Mouse (Mus musculus) urinary bladder, postnatal 14 days (tissue): ENCODE results near the gene Pou2f3.
A peak's percentile ranks its signal among the peaks of the same experiment; 100 is the strongest.
"Not testable (repeated sequence)": the region's sequence is repeated elsewhere in the genome, so short reads cannot be mapped to it uniquely, and the experiment has no call there.

Experiments
- DNase-seq: peaks from one replicate; pipeline ENCODE4 v3.0.0; 2021; ENCODE audit warnings: low spot score

Gene Pou2f3

DNA sequence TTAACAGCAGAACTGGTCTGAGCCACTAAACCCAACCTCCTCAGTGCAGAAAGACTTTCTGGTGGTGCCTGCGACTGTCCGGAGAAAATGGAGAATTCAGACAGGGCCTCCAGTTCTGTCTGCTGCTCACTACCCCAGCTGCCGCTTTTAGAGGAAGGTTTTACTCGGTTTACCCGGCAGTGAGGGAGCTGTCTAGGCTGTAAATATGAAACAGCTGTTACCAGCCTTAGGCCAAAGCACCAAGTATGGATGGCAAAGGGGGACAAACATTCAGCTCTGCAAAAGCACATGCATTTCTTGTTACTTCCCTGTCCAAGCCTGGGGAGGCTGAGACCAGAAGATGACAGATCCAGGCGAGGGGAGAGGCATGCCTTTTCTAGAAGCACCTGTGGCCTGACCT lies 43.8 kb downstream of the Pou2f3 start:
- no peak for DNase-seq

DNA sequence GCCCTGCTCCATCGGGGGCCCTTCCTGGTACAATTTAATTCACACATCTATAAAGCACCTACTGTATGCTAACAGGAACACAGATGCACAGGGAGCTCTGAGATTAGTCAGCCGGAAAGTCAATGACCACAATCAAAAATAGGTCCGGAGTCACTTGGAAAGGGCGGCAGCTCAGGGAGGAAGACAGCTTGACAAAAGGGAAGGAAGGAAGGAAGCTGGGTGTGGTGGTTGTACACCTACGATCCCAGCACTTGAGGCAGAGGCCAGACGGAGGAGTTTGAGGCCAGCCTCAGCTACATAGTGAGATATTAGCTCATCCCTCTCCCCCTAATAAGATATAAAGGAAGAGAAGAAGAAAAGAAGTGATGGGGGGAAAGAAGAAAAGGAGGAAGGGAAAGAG lies 54.2 kb downstream of the Pou2f3 start:
- no peak for DNase-seq

DNA sequence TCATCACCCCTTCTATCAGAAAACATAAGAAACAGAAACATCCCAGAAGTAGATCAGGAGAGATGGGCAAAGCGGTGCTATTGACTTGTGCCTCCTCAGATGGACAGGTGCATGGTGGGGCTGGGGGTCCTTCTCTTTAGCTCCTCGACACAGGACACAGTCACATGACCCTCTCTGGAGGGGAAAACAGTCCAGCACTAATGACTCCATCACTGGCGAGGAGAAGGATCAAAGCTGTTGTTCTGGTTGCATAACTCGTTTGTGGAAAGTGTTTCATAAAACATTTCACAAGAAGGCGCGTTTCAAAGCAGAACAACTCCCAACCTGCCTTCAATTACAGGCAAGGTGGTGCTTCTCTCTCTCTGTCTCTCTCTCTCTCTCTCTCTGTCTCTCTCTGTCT lies 58.4 kb downstream of the Pou2f3 start:
- no peak for DNase-seq

DNA sequence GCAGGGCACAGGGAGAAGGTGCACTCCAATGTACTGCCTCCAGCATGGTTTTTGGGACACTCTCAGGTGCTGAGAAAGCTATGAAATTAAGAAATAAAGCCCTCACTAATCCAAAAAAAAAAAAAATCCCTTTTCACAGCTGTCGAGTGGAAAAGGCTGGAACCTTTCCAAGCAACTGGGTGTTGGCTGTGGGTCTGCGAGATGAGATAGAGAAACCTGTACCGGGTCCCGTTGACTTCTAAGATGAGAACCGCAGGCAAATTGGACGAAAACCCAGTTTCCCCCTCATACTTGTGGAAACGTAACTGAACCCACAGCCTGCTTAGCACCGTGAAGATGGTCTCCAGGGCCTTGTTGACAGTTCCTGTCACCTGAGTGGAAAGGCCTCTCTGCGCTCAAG lies 59.2 kb downstream of the Pou2f3 start:
- DNase-seq: no peak

DNA sequence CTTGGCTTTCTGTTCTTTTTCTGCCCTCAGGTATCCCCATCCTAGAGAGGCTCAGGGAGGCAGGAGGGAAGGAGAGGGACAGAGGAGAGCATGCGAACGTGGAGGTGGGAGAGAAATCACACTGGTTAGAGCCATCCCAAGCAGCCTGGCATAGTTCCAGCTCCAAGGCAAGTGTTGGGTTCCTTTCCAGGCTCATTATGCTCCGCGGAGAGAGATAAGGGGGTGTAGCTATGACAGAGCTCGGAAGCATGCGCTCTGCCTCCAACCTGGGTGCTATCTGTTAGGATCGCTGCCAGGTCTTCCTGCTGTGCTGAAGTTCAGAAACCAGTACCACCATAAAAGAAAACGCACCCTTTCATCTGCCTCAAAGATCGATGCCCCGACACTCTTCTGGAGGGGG lies 60.1 kb downstream of the Pou2f3 start:
- DNase-seq: peak; percentile 78

DNA sequence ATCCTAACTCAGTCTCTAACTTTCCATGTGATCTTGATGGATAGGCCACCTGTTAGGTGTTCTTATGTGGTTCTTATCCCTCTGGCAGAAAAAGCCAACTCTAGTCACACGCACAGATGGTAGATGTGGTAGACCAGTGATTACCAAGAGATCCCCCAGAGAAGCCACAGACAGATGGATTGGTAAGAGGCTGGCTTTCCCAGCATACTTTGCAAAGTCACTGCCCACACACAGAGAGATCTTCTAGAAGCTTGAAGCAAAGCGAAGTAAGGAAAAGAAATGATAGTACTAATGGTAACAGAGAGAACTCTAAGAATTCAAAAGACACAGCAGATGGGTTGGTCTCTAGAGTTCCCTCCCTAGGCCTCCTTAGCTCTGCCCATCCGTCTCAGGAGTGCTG lies 60.7 kb downstream of the Pou2f3 start:
- no peak for DNase-seq

DNA sequence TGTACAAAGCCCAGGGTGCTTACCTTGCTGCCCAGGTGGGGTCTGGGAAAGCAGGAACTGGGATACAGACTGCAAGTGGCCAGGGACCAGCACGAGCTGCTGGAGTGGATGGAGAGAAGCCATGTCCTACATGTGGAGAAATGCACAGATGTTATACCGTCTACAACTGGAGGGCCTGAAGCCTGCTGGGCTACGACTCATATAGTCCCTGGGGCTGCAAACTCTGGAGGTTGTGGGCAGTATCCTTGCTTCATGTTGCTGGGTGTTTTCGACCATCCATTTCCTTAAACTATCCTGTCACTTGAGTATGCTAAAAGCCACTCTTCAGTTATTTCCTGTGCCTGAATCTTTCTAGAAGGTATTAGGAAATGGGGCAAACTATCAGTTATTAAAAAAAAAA lies 65.0 kb downstream of the Pou2f3 start:
- DNase-seq: no peak

DNA sequence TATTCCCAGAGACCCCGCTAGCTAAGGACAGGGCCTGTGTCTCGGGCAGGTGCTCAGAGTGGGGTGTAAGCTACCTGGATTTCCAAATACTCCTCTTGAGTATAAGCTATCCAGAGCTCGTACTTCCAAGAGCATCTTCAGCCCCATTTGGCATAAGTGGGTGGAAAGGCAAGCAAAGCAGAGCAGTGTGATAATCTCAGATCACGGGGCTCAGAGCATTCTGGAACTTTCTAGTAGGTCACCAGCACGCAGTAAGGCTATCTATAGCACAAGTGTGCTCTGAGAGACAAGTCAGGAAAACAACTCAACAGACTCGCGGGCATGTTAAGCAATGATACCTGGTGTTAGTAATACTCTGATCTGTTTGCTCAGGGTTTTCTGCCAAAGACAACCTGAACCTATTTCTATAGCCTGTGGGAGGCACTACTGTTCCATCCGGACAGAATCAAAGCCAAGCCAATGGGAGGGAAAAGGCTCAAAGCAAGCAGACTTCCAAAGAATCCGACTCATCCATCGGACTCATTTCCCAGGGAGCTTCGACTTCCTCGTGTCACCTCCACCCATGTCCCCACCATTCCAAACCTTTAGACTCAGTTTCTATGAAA lies 65.9 kb downstream of the Pou2f3 start:
- no peak for DNase-seq

DNA sequence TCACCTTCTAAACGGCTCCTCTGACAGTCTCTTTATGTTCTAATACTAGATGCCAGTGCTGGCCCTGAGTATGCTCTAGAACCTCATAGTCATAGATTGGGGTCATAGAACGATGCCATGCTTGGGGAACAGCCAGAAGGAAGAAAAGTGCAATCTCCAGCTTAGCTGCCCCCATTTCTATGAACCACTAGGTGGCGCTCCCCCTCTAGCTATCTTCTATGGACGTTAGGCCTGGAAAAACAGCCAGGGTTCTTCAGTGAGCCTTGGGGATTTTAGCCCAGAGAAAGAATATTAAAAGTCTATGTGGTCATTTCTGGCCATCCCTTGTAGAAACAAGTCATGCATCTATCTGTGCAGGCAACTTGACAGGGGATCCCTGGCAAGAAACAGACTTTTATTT lies 68.3 kb downstream of the Pou2f3 start:
- peak; percentile 79 for DNase-seq

DNA sequence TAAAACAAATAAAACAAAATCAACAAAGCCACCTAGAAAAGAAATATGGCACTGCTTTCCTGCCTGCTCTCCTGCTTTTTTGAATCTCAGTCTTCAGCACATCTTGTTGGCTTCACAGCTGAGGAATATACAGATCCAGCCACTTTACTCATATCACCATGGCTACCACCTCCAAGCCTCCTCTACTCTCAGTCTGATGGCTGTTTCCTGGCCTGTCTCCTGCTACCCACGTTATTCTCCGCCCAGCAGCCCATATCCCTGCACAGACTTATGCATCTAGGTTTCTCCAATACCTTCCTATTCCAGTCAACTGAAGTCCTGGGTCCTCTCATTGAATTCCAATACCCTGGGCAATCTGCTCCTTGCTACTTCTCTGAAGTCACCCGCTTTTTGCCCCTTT lies 76.6 kb downstream of the Pou2f3 start:
- no peak for DNase-seq

DNA sequence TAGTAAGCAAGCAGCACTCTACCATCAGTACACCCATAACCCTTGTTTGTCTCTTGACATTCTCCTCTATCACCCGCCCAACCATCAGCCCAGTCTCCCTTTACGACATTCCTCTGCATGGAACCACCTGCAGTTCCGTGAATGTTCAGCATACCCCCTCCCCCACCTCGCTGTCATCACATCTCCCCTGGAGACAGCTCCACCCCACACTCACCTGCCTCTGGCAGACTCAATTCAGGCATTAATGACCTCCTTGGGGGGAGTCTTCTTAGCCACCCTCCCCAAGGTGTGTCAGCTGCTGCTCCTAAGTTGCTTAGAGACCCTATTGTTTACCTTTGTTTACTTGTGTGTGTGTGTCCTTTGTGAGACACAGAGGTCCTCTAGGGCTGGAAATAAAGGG lies 77.8 kb downstream of the Pou2f3 start:
- no peak for DNase-seq

DNA sequence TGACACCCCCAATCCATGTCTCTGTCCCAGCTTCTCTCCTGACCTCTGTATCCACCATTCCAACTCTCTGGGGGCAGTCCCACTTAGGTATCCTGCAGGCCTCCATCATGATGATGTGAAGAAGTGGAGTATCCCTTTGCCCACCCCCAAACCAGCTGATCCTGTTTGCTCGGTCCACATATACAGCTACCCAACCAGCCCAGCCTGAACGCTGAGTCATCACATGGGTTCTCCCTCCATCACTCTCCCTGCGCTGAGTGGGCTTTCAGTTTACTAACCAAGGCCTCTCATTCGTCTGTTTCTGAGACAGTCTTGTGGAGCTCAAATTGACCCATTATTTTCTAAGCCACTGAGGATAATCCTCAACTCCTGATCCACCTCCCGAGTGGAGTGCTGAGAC lies 78.2 kb downstream of the Pou2f3 start:
- DNase-seq: peak; percentile 73

DNA sequence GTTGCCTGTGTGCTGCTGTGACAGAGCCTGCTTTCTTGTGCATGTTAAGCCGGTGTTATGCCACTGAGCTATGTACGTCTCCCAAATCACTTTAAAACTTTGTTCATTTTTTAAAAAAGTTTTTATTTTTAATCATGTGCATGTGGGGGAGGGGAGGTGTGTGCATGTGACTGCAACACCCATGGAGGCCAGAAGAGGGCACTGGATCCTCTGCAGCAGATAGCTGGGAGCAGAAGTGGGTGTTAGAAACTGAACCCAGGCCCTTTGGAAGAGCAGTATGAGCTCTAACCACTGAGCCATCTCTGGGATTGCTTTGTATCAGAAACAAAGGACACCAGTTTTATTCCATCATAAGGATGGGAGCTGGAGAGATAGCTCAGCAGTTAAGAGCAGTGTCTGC lies 79.5 kb downstream of the Pou2f3 start:
- DNase-seq: no peak

DNA sequence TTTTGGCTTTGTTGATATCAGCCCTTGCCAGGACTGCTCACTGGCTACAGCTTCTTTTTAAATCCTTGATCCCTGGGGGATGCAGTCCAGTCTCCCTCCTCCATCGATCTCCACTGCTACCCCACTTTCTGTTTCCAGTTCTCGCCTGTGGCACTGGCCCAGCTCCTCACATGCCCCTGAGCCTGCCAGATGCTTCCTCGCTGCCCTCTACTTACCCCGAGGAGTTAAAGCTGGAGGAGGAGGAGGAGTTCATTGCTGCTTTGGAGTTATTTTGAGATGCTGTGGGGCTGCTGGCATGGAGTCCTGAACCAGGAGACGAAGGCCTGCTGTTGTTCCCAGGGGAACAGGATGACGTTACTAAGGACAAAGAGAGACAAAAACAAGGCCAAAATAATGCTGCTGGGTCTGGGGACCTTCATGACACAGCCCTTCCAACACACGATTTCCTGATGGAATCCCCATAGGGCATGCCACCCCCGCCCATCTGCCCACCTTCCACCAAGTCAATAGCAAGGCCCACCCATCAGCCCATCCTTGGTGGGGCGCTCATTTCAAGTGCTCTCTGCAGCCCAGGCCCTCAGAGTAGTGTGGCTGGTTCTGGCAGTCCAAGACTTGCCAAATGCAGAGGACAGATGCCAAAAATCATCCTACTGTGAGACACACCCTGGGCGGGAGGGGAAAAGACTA lies 82.9 kb downstream of the Pou2f3 start:
- peak; percentile 65 for DNase-seq

DNA sequence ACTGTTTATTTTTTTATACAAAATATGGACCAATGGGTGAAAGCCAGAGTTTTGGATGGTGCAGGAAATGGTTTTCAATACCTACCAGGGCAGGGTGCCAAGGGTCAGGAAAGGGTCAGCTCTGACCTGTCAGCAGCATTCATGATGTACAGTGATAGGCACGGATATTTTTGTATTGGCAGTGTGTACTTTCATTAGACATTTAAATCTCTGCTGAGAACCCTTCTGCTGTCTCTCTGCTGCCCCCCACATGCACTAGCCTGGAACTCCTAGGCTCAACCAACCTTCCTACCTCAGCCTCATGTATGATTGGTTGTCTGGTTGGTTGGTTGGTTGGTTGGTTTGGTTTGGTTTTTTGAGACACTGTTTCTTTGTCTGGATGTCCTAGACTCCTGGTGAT lies 87.8 kb downstream of the Pou2f3 start:
- DNase-seq: no peak

DNA sequence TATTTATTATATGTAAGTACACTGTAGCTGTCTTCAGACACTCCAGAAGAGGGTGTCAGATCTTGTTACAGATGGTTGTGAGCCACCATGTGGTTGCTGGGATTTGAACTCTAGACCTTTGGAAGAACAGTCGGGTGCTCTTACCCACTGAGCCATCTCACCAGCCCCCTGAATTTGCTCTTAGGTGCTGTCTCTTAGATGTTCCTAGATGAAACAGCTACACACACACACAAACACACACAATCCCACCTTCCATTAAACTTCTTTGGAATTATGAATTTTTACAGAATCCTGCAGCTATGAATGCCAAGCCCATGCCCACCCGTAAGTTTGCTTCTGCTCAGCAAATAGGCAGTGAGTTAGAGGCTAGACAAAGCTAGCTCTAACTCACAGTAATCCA lies 88.2 kb downstream of the Pou2f3 start:
- not testable (repeated sequence) for DNase-seq

DNA sequence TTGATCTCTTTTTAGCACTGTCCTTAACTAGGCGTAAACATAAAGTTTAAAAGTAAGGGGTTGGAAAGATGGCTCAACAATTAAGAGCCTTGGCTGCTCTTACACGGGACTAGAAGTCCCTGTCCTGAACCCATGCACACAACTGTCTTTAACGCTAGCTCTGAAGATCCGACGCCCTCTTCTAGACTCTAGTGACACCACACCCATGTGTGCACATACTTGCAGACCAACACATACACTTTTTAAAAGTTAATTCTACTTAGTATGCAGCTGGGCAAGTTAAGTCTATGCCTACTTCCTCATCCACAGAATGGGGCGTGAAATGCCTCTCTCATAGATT lies 93.2 kb downstream of the Pou2f3 start:
- no peak for DNase-seq

DNA sequence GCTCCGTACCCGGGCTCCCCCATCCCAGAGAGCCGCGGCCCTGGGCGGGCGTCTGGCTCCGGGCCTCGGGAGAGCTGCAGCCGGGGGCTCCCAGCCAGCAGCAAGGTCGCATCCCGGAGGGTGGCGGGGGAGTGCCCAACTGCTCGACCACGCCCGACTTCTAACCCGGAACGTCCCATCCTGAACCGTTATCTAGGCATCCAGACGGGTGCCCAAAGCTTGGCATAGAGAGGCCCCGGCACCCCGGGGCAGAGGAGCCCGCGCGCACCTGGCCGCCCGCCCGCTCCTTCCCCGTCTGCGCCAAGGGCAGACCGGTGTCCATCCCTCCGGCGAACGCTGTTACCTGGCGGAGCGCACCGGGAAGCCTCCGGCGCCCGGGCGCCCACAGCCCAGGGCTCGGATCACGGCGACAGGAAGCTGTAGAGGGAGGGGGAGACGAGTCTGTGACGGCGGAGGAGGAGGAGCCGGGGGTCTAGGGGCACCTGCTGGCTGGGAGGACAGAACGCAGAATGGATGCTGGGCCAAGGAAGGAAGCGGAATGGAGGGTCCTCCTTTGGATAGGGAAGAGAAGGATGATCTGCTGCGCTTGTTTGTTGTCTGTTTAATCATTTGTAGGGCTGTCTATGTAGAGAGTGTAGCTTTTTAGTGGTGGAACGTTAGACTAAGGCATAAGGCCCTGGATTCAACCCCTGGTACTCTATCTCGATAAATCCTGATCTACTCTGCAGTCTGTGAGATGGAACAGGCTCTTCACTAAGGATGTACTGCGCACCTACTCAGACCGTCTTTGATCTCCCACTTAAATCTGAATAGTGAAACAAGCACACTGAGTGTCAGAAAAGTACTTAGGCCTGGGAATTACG lies 93.8 kb downstream of the Pou2f3 start, which contains the start of gene Tmem136:
Gene Tmem136, minus strand, starts transcription at position 437 of the 863 bp plus-strand sequence.
- DNase-seq: peak; percentile 44

DNA sequence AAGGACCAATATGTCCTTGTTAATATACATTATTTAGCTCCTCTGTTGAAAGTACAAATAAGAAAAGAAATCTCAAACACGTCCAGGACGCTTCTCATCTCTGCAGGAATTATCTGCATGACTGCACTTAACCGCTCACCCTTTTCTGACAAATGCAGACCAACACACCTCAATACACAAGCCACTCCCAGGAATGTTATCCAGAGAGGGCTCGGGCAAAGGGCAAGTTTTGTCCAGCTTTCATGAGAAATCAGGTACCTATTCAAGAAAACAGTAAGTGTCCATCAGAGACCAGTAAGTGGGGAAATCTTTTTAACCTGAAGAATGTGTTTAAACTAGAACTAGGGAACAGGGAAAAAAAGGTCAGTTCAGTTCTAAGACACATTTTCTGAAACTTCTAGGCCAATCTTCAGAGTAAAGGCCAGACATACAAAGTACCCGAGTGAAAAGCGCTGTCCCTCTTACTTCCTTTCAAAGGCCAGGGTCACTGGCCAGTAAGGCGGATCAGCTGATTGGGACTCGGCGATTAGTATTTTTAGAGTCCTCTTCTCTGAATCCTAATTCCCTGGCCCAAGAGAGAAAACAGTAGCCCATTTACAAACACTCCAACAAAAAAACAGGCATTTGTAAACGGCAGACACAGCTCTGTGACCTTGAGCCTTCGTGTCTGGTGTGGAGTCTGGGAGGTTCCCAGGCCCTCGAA lies 94.6 kb downstream of the Pou2f3 start:
- no peak for DNase-seq

DNA sequence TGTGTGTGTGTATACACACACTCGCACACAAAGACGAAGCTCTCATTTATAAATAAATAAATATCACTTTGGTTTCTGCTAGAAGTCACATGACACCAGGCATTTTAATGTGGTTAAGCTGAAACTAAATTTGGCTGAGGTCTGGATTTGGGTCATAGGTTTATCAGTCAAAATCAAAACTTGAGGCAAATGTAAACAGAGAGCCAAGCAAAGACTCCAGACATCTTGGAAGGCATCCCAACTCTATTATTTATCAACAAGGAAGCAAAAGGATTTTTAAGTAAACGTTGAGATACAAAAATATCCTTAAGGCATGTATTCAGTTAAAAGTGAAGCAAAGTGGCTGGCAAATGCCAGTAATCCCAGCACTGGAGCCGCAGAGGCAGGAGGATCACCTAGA lies 95.3 kb downstream of the Pou2f3 start:
- no peak for DNase-seq

DNA sequence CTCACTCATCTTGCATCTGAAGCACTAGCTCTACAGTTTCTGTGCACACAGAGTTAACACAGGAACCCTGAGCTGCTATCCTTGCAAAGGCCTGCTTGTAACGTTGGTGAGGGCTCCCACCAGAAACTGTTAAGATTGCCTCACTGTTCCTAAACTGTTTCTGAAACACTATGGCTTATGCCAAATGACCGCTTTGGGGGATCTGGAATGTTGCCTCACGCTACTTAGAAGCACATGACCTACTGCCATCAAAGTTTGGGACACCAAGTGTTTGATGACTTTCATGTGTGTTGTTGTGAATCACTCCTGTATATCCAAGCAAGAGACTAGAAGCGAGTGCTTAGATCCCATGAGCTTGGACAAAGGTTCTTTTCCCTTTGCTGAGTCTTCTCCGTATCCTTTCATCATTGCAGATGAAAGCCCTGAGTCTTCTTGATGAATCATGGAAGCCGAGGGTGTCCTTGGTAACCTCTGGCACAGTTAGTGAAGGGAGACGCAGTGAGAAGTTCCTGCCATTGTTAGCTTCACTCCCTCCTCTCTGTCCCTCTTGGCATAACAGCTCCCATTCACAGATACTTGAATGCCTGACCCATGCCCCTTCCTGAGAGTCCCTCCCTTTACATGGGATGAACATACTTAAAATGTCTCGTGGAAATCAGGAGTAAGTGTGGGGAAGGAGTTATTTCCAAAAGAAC lies 99.7 kb downstream of the Pou2f3 start:
- no peak for DNase-seq

DNA sequence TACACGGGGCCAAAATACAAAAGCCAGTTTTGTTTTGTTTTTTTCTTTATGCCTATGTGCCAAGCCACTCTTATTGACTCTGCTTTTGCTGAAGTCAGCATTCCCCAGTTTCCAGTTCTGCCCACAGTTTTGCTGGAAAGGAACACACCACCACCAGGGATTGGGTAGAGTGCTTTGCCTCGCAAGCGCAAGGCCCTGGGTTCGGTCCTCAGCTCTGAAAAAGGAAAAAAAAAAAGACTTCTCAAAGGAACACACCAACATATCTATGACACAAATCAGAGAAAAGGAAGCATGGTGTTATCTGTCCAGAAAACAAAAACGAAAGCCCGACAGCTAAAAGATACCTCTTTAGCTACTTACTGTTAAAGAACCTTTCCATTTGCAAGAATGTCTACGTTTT lies 101.0 kb downstream of the Pou2f3 start:
- DNase-seq: no peak
